In the genomic region with DNA sequence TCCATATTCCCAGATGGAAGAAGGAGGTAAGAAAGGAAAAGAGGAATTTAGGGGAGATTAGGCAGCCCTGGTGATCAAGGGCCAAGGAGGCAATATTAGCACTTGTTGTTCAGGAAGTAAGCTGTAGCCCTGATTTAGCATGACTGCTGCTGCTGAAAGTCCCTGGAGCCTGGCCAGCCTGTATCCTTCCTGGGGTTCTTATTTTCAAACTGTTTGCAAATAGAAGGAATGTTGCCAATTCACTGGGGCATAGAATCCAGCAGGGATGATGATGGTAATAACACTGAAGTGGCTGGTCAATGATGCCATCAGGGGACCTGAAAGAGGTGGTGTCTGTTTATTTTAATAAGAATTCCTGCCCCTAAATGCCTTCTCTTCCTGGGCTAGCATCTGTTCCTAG, we compare ENCODE assay signal across 11 mouse cellular contexts.
A peak's percentile ranks its signal among the peaks of the same experiment; 100 is the strongest.
DNase-seq lines count a peak whose midpoint lies in the region; ATAC-seq and TF ChIP-seq lines count a peak whose summit lies in the region.
"Had no signal": no experiment of that assay in that cellular context is flagged by ENCODE, and none has a peak within 500 bp of the region (broad histone marks: within the 10 kb centered on the region; RNA-seq: fewer than 3 reads in every experiment).

No protein-coding gene starts in this region.

- H3K9ac ChIP-seq in kidney, postnatal 0 days (ENCODE audit: low read depth, low read length) = no peak overlapping the region
- H3K9ac ChIP-seq in kidney, embryonic 15.5 days = no peak overlapping the region
- H3K9ac ChIP-seq: liver, embryonic 15.5 days had no signal

- H3K27me3 ChIP-seq in kidney, postnatal 0 days (ENCODE audit: insufficient read depth, low read length) = no peaks in the 10 kb centered on the region
- no peaks in the 10 kb centered on the region for H3K27me3 ChIP-seq in kidney, embryonic 15.5 days
- H3K27me3 ChIP-seq: liver, embryonic 15.5 days had no signal

- no peak overlapping the region for H3K4me3 ChIP-seq in kidney, postnatal 0 days (replicated peaks; ENCODE audit: low read depth, low read length)
- no peak overlapping the region for H3K4me3 ChIP-seq in kidney, embryonic 15.5 days (replicated peaks)
- H3K4me3 ChIP-seq in cortical plate, adult 2 months (ENCODE audit: insufficient read depth, low read length) = no peak overlapping the region
- H3K4me3 ChIP-seq in layer of hippocampus, adult 2 months = no peak overlapping the region
- H3K4me3 ChIP-seq: liver, embryonic 15.5 days had no signal

- no peaks in the 10 kb centered on the region for H3K36me3 ChIP-seq in kidney, postnatal 0 days (ENCODE audit: insufficient read depth, low read length)
- H3K36me3 ChIP-seq in kidney, embryonic 15.5 days = no peaks in the 10 kb centered on the region
- H3K36me3 ChIP-seq: liver, embryonic 15.5 days had no signal

- no peak for ATAC-seq in kidney, postnatal 0 days (replicated peaks; ENCODE audit: low FRiP score, low read depth)
- ATAC-seq in kidney, embryonic 15.5 days (replicated peaks; ENCODE audit: low FRiP score) = no peak

- H3K27ac ChIP-seq in kidney, postnatal 0 days = no peak overlapping the region
- H3K27ac ChIP-seq in kidney, embryonic 15.5 days = no peak overlapping the region
- H3K27ac ChIP-seq in cortical plate, adult 2 months (ENCODE audit: insufficient read depth, low read length) = peak overlapping the region; percentile 81; the same call in 1 of the 2 replicates
- peak overlapping the region; percentile 51; the same call in 1 of the 2 replicates for H3K27ac ChIP-seq in layer of hippocampus, adult 2 months
- H3K27ac ChIP-seq: liver, embryonic 15.5 days had no signal

- DNase-seq in kidney, postnatal 0 days (ENCODE audit: low spot score) = peak; percentile 2
- DNase-seq in layer of hippocampus, adult 2 months (ENCODE audit: low spot score in 2 of 2) = peak; percentile 9 to 30
- DNase-seq in mesoderm, embryonic 11.5 days (ENCODE audit: low read depth, low spot score) = peak; percentile 9
- no peak for DNase-seq in adrenal gland, postnatal 25 days
- no peak for DNase-seq in heart, adult 9 months (ENCODE audit: low spot score in 2 of 2)
- no peak for DNase-seq in thymus, postnatal 36 days
- DNase-seq: adrenal gland, adult 2 months; thymus, adult 18-20 months had no signal

- no peak for TF ChIP-seq CTCF in kidney, postnatal 0 days (IDR thresholded peaks at IDR 0.05; ENCODE audit: low read depth)
- TF ChIP-seq CTCF in cortical plate, adult 2 months (IDR thresholded peaks at IDR 0.05; ENCODE audit: extremely low read depth, insufficient read depth, low read length) = no peak
- TF ChIP-seq CTCF in layer of hippocampus, adult 2 months (conservative IDR thresholded peaks at IDR 0.05) = no peak

- no peaks in the 10 kb centered on the region for H3K9me3 ChIP-seq in kidney, postnatal 0 days (replicated peaks; ENCODE audit: low read length)
- H3K9me3 ChIP-seq in kidney, embryonic 15.5 days (replicated peaks) = no peaks in the 10 kb centered on the region
- H3K9me3 ChIP-seq: liver, embryonic 15.5 days had no signal

- no peaks in the 10 kb centered on the region for H3K4me1 ChIP-seq in kidney, postnatal 0 days (replicated peaks; ENCODE audit: insufficient read depth, low read length)
- H3K4me1 ChIP-seq in kidney, embryonic 15.5 days = no peaks in the 10 kb centered on the region
- H3K4me1 ChIP-seq in cortical plate, adult 2 months (ENCODE audit: control insufficient read depth, insufficient read depth, low read length) = peaks cover 2% of the 10 kb centered on the region; the same call in 1 of the 2 replicates
- H3K4me1 ChIP-seq: liver, embryonic 15.5 days had no signal

- no peak for TF ChIP-seq POLR2A in cortical plate, adult 2 months (IDR thresholded peaks at IDR 0.05; ENCODE audit: extremely low read depth, insufficient read depth, low read length)

- no peak overlapping the region for H3K4me2 ChIP-seq in kidney, postnatal 0 days (ENCODE audit: low read length)
- no peak overlapping the region for H3K4me2 ChIP-seq in kidney, embryonic 15.5 days
- H3K4me2 ChIP-seq: liver, embryonic 15.5 days had no signal

Comparison
In these comparisons a context has a peak if more than half of its experiments do, and no peak if none do; other contexts are left out.
1. DNase-seq: peak in kidney, postnatal 0 days (single experiment), layer of hippocampus, adult 2 months (2 of 2) and mesoderm, embryonic 11.5 days (single experiment); none in adrenal gland, postnatal 25 days (single experiment), heart, adult 9 months (0 of 2) and thymus, postnatal 36 days (0 of 2).
2. H3K27ac ChIP-seq: peak in cortical plate, adult 2 months (single experiment) and layer of hippocampus, adult 2 months (single experiment); none in kidney, postnatal 0 days (single experiment) and kidney, embryonic 15.5 days (single experiment).